12 mouse cellular contexts compared by ENCODE assay signal in genomic region chr8:103482033-103482720, GRCm38 (mm10).
A peak's percentile ranks its signal among the peaks of the same experiment; 100 is the strongest.
DNase-seq lines count a peak whose midpoint lies in the region; ATAC-seq and TF ChIP-seq lines count a peak whose summit lies in the region.
"Had no signal": no experiment of that assay in that cellular context is flagged by ENCODE, and none has a peak within 500 bp of the region (broad histone marks: within the 10 kb centered on the region; RNA-seq: fewer than 3 reads in every experiment).

No protein-coding gene starts in this region.

- peak; percentile 70 for DNase-seq in heart, adult 11 months
- no peak for DNase-seq in heart, adult 9 months (ENCODE audit: low spot score in 2 of 2)
- DNase-seq in Muller cell, postnatal 12 days (ENCODE audit: inconsistent ontology term), result peak; percentile 29
- peak; percentile 31 for DNase-seq in midbrain, embryonic 10.5 days (ENCODE audit: low spot score)
- DNase-seq in T-cell, adult 2 months (ENCODE audit: low spot score), result no peak
- DNase-seq in right cerebral cortex, adult 2 months (ENCODE audit: low spot score in 2 of 2), result no peak
- DNase-seq in lung, adult 2 months, result no peak
- DNase-seq: adrenal gland, postnatal 25 days; liver, postnatal 0 days had no signal

- H3K4me2 ChIP-seq in embryonic facial prominence, embryonic 12.5 days (replicated peaks), result no peak overlapping the region

- no peak for TF ChIP-seq CTCF in lung, adult 2 months (IDR thresholded peaks at IDR 0.05; ENCODE audit: insufficient read depth, low read length)

- H3K36me3 ChIP-seq in embryonic facial prominence, embryonic 12.5 days, result no peaks in the 10 kb centered on the region
- H3K36me3 ChIP-seq in midbrain, embryonic 10.5 days, result no peaks in the 10 kb centered on the region

- H3K4me3 ChIP-seq in embryonic facial prominence, embryonic 12.5 days, result no peak overlapping the region
- H3K4me3 ChIP-seq in midbrain, embryonic 10.5 days, result no peak overlapping the region
- H3K4me3 ChIP-seq in lung, adult 2 months (replicated peaks; ENCODE audit: extremely low read depth, low read depth, low read length), result no peak overlapping the region
- H3K4me3 ChIP-seq: erythroblast, embryonic 14.5 days had no signal

- peak overlapping the region; percentile 69 for H3K27ac ChIP-seq in embryonic facial prominence, embryonic 12.5 days
- H3K27ac ChIP-seq in midbrain, embryonic 10.5 days (replicated peaks), result 0 out of 2 replicates have a peak overlapping the region, but pooled peaks have one; percentile 33

- peak; percentile 28; the same call in 1 of the 2 replicates for ATAC-seq in embryonic facial prominence, embryonic 12.5 days (ENCODE audit: insufficient number of reproducible peaks, insufficient read depth, low FRiP score, low TSS enrichment)
- ATAC-seq: inflammation-experienced regulatory T-cells, adult 6 months; liver, postnatal 0 days had no signal

- H3K9me3 ChIP-seq in embryonic facial prominence, embryonic 12.5 days, result no peaks in the 10 kb centered on the region
- no peaks in the 10 kb centered on the region for H3K9me3 ChIP-seq in midbrain, embryonic 10.5 days (replicated peaks)

- WGBS in embryonic facial prominence, embryonic 12.5 days, result 7% methylated on average over 6 of the region's 6 CpGs
- WGBS in midbrain, embryonic 10.5 days, result 19% methylated on average over 6 of the region's 6 CpGs
- 51% methylated on average over 6 of the region's 6 CpGs for WGBS in lung, adult 2 months

- H3K27me3 ChIP-seq in embryonic facial prominence, embryonic 12.5 days, result no peaks in the 10 kb centered on the region
- H3K27me3 ChIP-seq in midbrain, embryonic 10.5 days (ENCODE audit: low read depth, poor library complexity, severe bottlenecking), result no peaks in the 10 kb centered on the region

- TF ChIP-seq POLR2A in lung, adult 2 months (IDR thresholded peaks at IDR 0.05; ENCODE audit: borderline replicate concordance, extremely low read depth, low read depth, low read length), result no peak

- peaks cover 9% of the 10 kb centered on the region for H3K4me1 ChIP-seq in embryonic facial prominence, embryonic 12.5 days
- H3K4me1 ChIP-seq in midbrain, embryonic 10.5 days, result peaks cover 15% of the 10 kb centered on the region
- H3K4me1 ChIP-seq in lung, adult 2 months (ENCODE audit: control insufficient read depth, insufficient read depth, low read length), result no peaks in the 10 kb centered on the region

- H3K9ac ChIP-seq in embryonic facial prominence, embryonic 12.5 days, result no peak overlapping the region
- H3K9ac ChIP-seq: liver, postnatal 0 days had no signal

Comparison
In these comparisons a context has a peak if more than half of its experiments do, and no peak if none do; other contexts are left out.
1. DNase-seq: peak in heart, adult 11 months (single experiment), Muller cell, postnatal 12 days (single experiment) and midbrain, embryonic 10.5 days (single experiment); none in heart, adult 9 months (0 of 2), T-cell, adult 2 months (single experiment), right cerebral cortex, adult 2 months (0 of 2) and lung, adult 2 months (single experiment).